Mouse (Mus musculus): ENCODE measurements around the gene Ring1. TPM values are rescaled to one million over a fixed set of nuclear protein-coding genes. Genes with fewer than 3 reads are reported as not detected.

Ring1 gene
- polyA plus RNA-seq, 1 experiment from 2014 or later = 5.4 TPM

DNA sequence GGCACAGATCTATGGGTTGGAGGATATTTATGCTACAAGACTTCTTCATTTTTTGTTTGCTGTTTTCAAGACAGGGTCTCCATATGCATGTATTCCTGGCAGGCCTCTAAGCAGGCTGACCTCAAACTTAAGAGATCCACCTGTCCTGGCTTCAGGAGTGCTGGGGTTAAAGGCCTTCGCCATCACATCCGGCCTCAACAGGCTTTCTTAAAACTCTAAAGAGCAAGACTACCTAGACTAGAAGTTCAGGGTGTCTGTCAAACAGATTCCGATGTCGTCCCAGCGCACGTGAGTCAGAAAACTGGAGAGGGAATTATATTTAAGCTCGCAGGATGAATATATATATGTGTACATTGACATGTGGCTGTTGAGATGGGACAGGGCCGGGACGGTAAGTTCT, 802 bp downstream of the Ring1 start:
- peak overlapping the region in 1 of 2 experiments; percentile 89; a peak in 1 of 4 replicates for H3K27ac ChIP-seq (replicated peaks in 1 of 2; ENCODE audit: control insufficient read depth in 1 of 2, insufficient read depth in 1 of 2, low read depth in 2 of 2, low read length in 2 of 2)
- no peak for ATAC-seq (ENCODE audit: insufficient number of reproducible peaks, insufficient read depth, low FRiP score, low read depth)
- H3K9me3 ChIP-seq (ENCODE audit: control insufficient read depth, low read length) = peaks cover 2% of the 10 kb centered on the region; the same call in 1 of the 2 replicates
- peaks cover 13 to 32% of the 10 kb centered on the region in 2 experiments for H3K4me1 ChIP-seq (ENCODE audit: control insufficient read depth in 2 of 2, insufficient read depth in 2 of 2, low read length in 2 of 2)
- peak overlapping the region; percentile 95 for H3K4me2 ChIP-seq (ENCODE audit: low read length)
- peak overlapping the region; percentile 91 for H3K9ac ChIP-seq (ENCODE audit: low read length)
- no peaks in the 10 kb centered on the region for H3K27me3 ChIP-seq (ENCODE audit: control insufficient read depth, insufficient read depth, low read length)
- peak overlapping the region; percentile 80 to 88 for H3K4me3 ChIP-seq (ENCODE audit: control insufficient read depth in 1 of 2, insufficient read depth in 1 of 2, low read depth in 1 of 2, low read length in 2 of 2)
- 63% methylated on average over 9 of the region's 9 CpGs for WGBS
- H3K36me3 ChIP-seq (ENCODE audit: control insufficient read depth, insufficient read depth, low read length) = peaks cover 30% of the 10 kb centered on the region

DNA sequence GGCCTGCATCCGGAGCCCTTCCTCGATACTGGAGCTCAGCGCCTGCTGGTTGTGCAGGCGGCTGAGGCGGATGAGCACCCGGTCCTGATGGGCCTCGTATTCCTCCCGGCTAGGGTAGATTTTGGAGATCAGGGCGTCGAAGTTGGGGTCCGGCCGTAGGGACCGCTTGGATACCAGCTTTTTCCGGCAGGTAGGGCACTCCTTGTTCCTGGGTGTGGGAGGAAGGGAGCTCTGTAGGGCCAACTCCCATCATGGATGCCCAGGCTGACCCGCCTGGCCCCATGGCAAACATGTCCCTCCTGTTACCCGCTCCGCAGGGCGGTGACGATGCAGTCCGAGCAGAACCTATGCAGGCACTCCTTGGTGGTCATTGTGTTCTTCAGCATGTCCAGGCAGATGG, 1.5 kb downstream of the Ring1 start:
- ATAC-seq (ENCODE audit: insufficient number of reproducible peaks, insufficient read depth, low FRiP score, low read depth) = no peak
- no peaks in the 10 kb centered on the region for H3K27me3 ChIP-seq (ENCODE audit: control insufficient read depth, insufficient read depth, low read length)
- H3K4me3 ChIP-seq (ENCODE audit: control insufficient read depth in 1 of 2, insufficient read depth in 1 of 2, low read depth in 1 of 2, low read length in 2 of 2) = no peak overlapping the region
- H3K4me1 ChIP-seq (ENCODE audit: control insufficient read depth in 2 of 2, insufficient read depth in 2 of 2, low read length in 2 of 2) = peaks cover 9 to 26% of the 10 kb centered on the region in 2 experiments
- peaks cover 24% of the 10 kb centered on the region for H3K36me3 ChIP-seq (ENCODE audit: control insufficient read depth, insufficient read depth, low read length)
- H3K27ac ChIP-seq (replicated peaks in 1 of 2; ENCODE audit: control insufficient read depth in 1 of 2, insufficient read depth in 1 of 2, low read depth in 2 of 2, low read length in 2 of 2) = no peak overlapping the region
- 94% methylated on average over 20 of the region's 20 CpGs for WGBS
- H3K4me2 ChIP-seq (ENCODE audit: low read length) = no peak overlapping the region
- no peak overlapping the region for H3K9ac ChIP-seq (ENCODE audit: low read length)
- H3K9me3 ChIP-seq (ENCODE audit: control insufficient read depth, low read length) = peaks cover 2% of the 10 kb centered on the region; the same call in 1 of the 2 replicates

DNA sequence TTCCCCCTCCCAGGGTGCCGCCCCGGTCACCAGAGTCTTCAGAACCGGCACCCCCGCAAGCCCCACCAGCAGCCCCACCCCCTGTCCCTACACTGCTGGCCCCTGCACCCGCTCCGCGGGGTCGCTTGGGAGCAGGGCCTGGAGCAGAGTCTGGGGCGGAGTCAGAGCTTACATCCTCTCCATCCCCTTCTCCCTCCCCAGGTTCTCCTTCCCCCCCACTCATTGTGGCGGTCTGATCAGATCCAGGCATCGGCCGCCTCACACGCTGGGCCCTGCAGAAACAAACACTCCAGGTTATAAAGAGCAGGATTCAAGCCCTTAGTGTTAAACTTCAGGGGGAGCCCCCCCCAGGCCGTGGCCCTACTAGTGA, 2.1 kb downstream of the Ring1 start:
- no peak overlapping the region for H3K4me2 ChIP-seq (ENCODE audit: low read length)
- H3K4me3 ChIP-seq (ENCODE audit: control insufficient read depth in 1 of 2, insufficient read depth in 1 of 2, low read depth in 1 of 2, low read length in 2 of 2) = no peak overlapping the region

GRCm38 (mm10) chr17:34021539-34022413, 2.7 kb downstream of the Ring1 start:
- 93% methylated on average over 23 of the region's 23 CpGs for WGBS
- Histone ChIP-seq H3K36me3 (ENCODE audit: control insufficient read depth, insufficient read depth, low read length) (peaks cover 24% of the 10 kb centered on the region), H3K4me3 (ENCODE audit: control insufficient read depth in 1 of 2, insufficient read depth in 1 of 2, low read depth in 1 of 2, low read length in 2 of 2) (no peak overlapping the region), H3K27me3 (ENCODE audit: control insufficient read depth, insufficient read depth, low read length) (no peaks in the 10 kb centered on the region), H3K27ac (replicated peaks in 1 of 2; ENCODE audit: control insufficient read depth in 1 of 2, insufficient read depth in 1 of 2, low read depth in 2 of 2, low read length in 2 of 2) (no peak overlapping the region), H3K9me3 (ENCODE audit: control insufficient read depth, low read length) (peaks cover 2% of the 10 kb centered on the region; the same call in 1 of the 2 replicates), H3K9ac (ENCODE audit: low read length) (no peak overlapping the region), H3K4me2 (ENCODE audit: low read length) (no peak overlapping the region), H3K4me1 (ENCODE audit: control insufficient read depth in 2 of 2, insufficient read depth in 2 of 2, low read length in 2 of 2) (peaks cover 4 to 19% of the 10 kb centered on the region in 2 experiments)
- ATAC-seq (ENCODE audit: insufficient number of reproducible peaks, insufficient read depth, low FRiP score, low read depth) = no peak

More for the DNA sequence above, 2.1 kb downstream of the Ring1 start:
- H3K9me3 ChIP-seq (ENCODE audit: control insufficient read depth, low read length) = peaks cover 2% of the 10 kb centered on the region; the same call in 1 of the 2 replicates
- H3K27me3 ChIP-seq (ENCODE audit: control insufficient read depth, insufficient read depth, low read length) = no peaks in the 10 kb centered on the region
- peaks cover 9 to 25% of the 10 kb centered on the region in 2 experiments for H3K4me1 ChIP-seq (ENCODE audit: control insufficient read depth in 2 of 2, insufficient read depth in 2 of 2, low read length in 2 of 2)
- no peak for ATAC-seq (ENCODE audit: insufficient number of reproducible peaks, insufficient read depth, low FRiP score, low read depth)
- no peak overlapping the region for H3K9ac ChIP-seq (ENCODE audit: low read length)
- no peak overlapping the region for H3K27ac ChIP-seq (replicated peaks in 1 of 2; ENCODE audit: control insufficient read depth in 1 of 2, insufficient read depth in 1 of 2, low read depth in 2 of 2, low read length in 2 of 2)
- 84% methylated on average over 14 of the region's 14 CpGs for WGBS
- H3K36me3 ChIP-seq (ENCODE audit: control insufficient read depth, insufficient read depth, low read length) = peaks cover 24% of the 10 kb centered on the region

- Histone ChIP-seq H3K9me3 (ENCODE audit: control insufficient read depth, low read length) (no peaks in the 10 kb centered on the region), H3K4me3 (ENCODE audit: control insufficient read depth in 1 of 2, insufficient read depth in 1 of 2, low read depth in 1 of 2, low read length in 2 of 2) (no peak overlapping the region), H3K9ac (ENCODE audit: low read length) (no peak overlapping the region), H3K4me1 (ENCODE audit: control insufficient read depth in 2 of 2, insufficient read depth in 2 of 2, low read length in 2 of 2) (no peaks in the 10 kb centered on the region), H3K27me3 (ENCODE audit: control insufficient read depth, insufficient read depth, low read length) (no peaks in the 10 kb centered on the region), H3K36me3 (ENCODE audit: control insufficient read depth, insufficient read depth, low read length) (no peaks in the 10 kb centered on the region), H3K27ac (replicated peaks in 1 of 2; ENCODE audit: control insufficient read depth in 1 of 2, insufficient read depth in 1 of 2, low read depth in 2 of 2, low read length in 2 of 2) (no peak overlapping the region), H3K4me2 (ENCODE audit: low read length) (no peak overlapping the region)
- no peak for ATAC-seq (ENCODE audit: insufficient number of reproducible peaks, insufficient read depth, low FRiP score, low read depth)
- 91% methylated on average over 8 of the region's 8 CpGs for WGBS
Measured at GRCm38 (mm10) chr17:34013436-34013835, 11.0 kb downstream of the Ring1 start.

- WGBS = 53% methylated on average over 5 of the region's 5 CpGs
- Histone ChIP-seq H3K9me3 (ENCODE audit: control insufficient read depth, low read length) (peaks cover 4% of the 10 kb centered on the region; the same call in 1 of the 2 replicates), H3K27ac (replicated peaks in 1 of 2; ENCODE audit: control insufficient read depth in 1 of 2, insufficient read depth in 1 of 2, low read depth in 2 of 2, low read length in 2 of 2) (no peak overlapping the region), H3K36me3 (ENCODE audit: control insufficient read depth, insufficient read depth, low read length) (no peaks in the 10 kb centered on the region), H3K9ac (ENCODE audit: low read length) (no peak overlapping the region), H3K27me3 (ENCODE audit: control insufficient read depth, insufficient read depth, low read length) (no peaks in the 10 kb centered on the region), H3K4me3 (ENCODE audit: control insufficient read depth in 1 of 2, insufficient read depth in 1 of 2, low read depth in 1 of 2, low read length in 2 of 2) (no peak overlapping the region), H3K4me2 (ENCODE audit: low read length) (no peak overlapping the region), H3K4me1 (ENCODE audit: control insufficient read depth in 2 of 2, insufficient read depth in 2 of 2, low read length in 2 of 2) (no peaks in the 10 kb centered on the region)
- ATAC-seq (ENCODE audit: insufficient number of reproducible peaks, insufficient read depth, low FRiP score, low read depth) = no peak
Measured at GRCm38 (mm10) chr17:34010156-34010555, 14.3 kb downstream of the Ring1 start.

DNA sequence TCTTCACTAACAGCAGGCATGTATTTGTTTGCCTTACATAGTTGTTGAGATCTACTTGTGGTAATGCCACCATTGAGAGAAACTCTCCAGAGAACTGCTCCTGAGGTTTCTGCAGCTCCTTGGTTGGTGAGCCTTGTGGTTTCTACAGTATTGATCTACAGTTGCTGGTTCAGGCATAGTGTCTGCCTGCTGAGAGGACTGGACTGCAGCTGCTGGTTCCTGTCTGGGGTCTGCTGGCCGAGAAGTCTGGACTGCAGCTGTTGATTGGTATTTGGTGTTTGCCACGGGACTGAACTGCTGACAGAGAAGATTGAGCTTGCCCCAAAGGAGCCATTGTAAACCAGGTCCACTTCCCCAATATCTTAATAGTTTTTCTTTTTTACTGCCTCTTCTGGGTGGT, 17.9 kb downstream of the Ring1 start:
- no peak overlapping the region for H3K9ac ChIP-seq (ENCODE audit: low read length)
- WGBS = 37% methylated on average over 2 of the region's 2 CpGs
- no peaks in the 10 kb centered on the region for H3K36me3 ChIP-seq (ENCODE audit: control insufficient read depth, insufficient read depth, low read length)
- ATAC-seq (ENCODE audit: insufficient number of reproducible peaks, insufficient read depth, low FRiP score, low read depth) = no peak
- no peaks in the 10 kb centered on the region for H3K4me1 ChIP-seq (ENCODE audit: control insufficient read depth in 2 of 2, insufficient read depth in 2 of 2, low read length in 2 of 2)
- peaks cover 4% of the 10 kb centered on the region; the same call in 1 of the 2 replicates for H3K9me3 ChIP-seq (ENCODE audit: control insufficient read depth, low read length)
- H3K4me3 ChIP-seq (ENCODE audit: control insufficient read depth in 1 of 2, insufficient read depth in 1 of 2, low read depth in 1 of 2, low read length in 2 of 2) = no peak overlapping the region
- H3K27ac ChIP-seq (replicated peaks in 1 of 2; ENCODE audit: control insufficient read depth in 1 of 2, insufficient read depth in 1 of 2, low read depth in 2 of 2, low read length in 2 of 2) = no peak overlapping the region
- no peak overlapping the region for H3K4me2 ChIP-seq (ENCODE audit: low read length)
- peaks cover 4% of the 10 kb centered on the region; the same call in 1 of the 2 replicates for H3K27me3 ChIP-seq (ENCODE audit: control insufficient read depth, insufficient read depth, low read length)

Measured in heart, embryonic 14.5 days (tissue).